Mouse (Mus musculus) heart, adult 2 months (tissue): ENCODE measurements around the gene B2m.

Experiments used
- CTCF ChIP-seq: fragments of 200-600 bp; IDR thresholded peaks from 2 replicates; pipeline ENCODE4 v1.8.1; 2022; ENCODE audit warnings: antibody characterized with exemption, mild to moderate bottlenecking, moderate library complexity
- EP300 ChIP-seq: fragments of 200-500 bp; IDR thresholded peaks from 2 replicates; pipeline ENCODE4 v1.6.1; 2011; ENCODE audit warnings: low read depth, low read length, control low read depth; ENCODE audit not compliant: insufficient read depth
- POLR2A ChIP-seq: fragments of 200-500 bp; IDR thresholded peaks from 2 replicates; pipeline ENCODE4 v1.6.1; 2011; ENCODE audit warnings: mild to moderate bottlenecking, low read depth, low read length, control low read depth; ENCODE audit not compliant: insufficient read depth

GRCm38 (mm10) chr2:122162529-122162928 lies 15.0 kb downstream of the B2m start:
- TF ChIP-seq CTCF (no peak), POLR2A (no peak), EP300 (no peak)
